Mouse (Mus musculus): Measurements from ENCODE around the gene Trim42. TPM values are rescaled to one million over a fixed set of nuclear protein-coding genes. Genes with fewer than 3 reads are reported as not detected.

Gene Trim42
- polyA plus RNA-seq (2014; fragmentation: Nextera tagmentation; extraction: Ambion mirVana) = not detected in 2 replicates

DNA sequence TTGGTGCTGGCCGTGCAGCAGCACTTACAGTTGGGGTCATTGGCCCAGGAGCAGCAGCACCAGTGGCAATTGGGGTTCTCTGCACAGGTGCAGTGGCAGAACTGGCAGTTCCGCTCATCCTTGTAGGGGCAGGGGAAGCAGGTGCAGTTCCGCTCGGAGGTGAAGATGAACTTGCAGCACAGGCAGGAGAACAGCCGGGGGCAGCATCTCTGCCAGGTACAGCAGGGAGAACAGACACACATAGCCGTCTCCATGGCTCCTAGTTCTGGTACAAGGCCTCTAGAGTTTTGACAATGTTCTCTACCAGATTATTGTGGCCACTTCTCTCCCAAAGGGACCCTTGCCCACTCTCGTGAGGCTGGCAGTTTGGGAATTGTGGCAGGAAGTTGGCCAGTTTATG lies at the start of gene Trim42:
Gene Trim42, minus strand, starts transcription at position 368 of the 400 bp plus-strand sequence.
- DNase-seq (ENCODE audit: low spot score, missing footprints) = no peak
- Histone ChIP-seq H3K4me1 (ENCODE audit: control insufficient read depth, insufficient read depth, low read length) (no peaks in the 10 kb centered on the region), H3K9ac (ENCODE audit: low read length) (no peak within 1 kb of the TSS), H3K36me3 (ENCODE audit: control insufficient read depth, insufficient read depth, low read length) (no peaks in the 10 kb centered on the region), H3K4me3 (ENCODE audit: low read depth, low read length) (no peak within 1 kb of the TSS), H3K27ac (ENCODE audit: low read depth, low read length) (no peak within 1 kb of the TSS), H3K4me2 (no peak within 1 kb of the TSS), H3K27me3 (ENCODE audit: control insufficient read depth, insufficient read depth, low read length) (no peaks in the 10 kb centered on the region), H3K9me3 (ENCODE audit: control insufficient read depth, low read length) (no peaks in the 10 kb centered on the region)
- ATAC-seq (ENCODE audit: low FRiP score) = no peak
- 87% methylated on average over 7 of the region's 7 CpGs for WGBS

DNA sequence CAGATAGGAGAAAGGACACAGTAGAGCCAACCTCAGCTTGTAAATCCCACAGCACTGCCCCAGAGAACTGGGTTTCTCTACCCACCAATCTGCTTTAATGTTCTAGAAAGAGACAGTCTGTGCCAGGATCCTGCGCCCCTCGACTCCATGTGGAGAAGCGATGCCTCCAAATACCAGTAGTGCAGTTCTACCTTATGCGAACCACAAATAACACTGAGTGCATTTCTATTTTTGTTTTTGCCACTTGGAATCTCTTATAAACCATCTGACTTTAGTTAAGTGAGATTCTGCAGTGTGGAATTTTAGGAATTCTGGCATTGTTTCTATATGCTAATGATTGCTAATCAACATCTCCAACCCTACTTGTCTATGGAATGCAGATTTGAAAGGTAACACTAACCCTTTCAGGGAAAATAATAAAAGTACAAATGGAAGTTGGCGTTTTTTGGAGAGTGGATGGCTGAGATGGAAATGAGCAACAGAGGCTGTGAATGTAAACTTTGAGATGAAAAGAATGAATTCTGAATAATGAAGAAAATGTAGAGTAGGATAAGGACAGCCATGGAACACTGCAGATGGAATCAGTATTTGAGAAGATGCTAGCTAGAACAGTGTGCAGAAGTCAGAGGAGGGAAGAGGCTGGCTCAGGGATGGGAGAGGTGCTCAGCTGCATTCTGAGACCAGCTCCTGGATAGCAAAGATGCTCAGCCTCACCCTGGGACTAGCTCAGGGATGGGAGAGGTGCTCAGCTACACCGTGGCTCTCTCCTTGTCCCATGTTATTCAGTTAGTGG lies 45.3 kb upstream of the Trim42 start:
- Histone ChIP-seq H3K4me2 (no peak overlapping the region), H3K36me3 (ENCODE audit: control insufficient read depth, insufficient read depth, low read length) (no peaks in the 10 kb centered on the region), H3K27ac (ENCODE audit: low read depth, low read length) (no peak overlapping the region), H3K27me3 (ENCODE audit: control insufficient read depth, insufficient read depth, low read length) (no peaks in the 10 kb centered on the region), H3K9me3 (ENCODE audit: control insufficient read depth, low read length) (no peaks in the 10 kb centered on the region), H3K4me3 (ENCODE audit: low read depth, low read length) (no peak overlapping the region), H3K9ac (ENCODE audit: low read length) (no peak overlapping the region), H3K4me1 (ENCODE audit: control insufficient read depth, insufficient read depth, low read length) (no peaks in the 10 kb centered on the region)
- no peak for DNase-seq (ENCODE audit: low spot score, missing footprints)
- no peak for ATAC-seq (ENCODE audit: low FRiP score)
- 81% methylated on average over 6 of the region's 6 CpGs for WGBS

DNA sequence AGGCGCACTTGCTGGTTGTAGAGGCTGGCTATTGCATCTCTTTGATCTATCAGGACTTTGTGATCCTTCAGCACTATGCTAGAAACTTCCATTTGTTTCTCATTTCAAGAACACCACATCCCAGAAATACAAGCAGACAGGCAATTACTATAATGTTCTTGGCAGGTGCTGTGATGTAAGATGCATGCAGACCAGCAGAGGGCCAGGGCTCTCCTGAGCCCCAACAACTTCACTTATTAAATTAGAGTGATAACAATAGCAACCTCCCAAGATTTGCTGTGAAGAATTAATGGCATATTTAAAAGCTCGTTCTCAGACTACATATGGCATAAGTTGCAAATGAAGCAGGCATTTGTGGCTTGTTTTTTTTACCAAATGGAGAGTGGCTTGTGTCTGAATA lies 38.4 kb upstream of the Trim42 start:
- 87% methylated on average over 2 of the region's 2 CpGs for WGBS
- DNase-seq (ENCODE audit: low spot score, missing footprints) = no peak

DNA sequence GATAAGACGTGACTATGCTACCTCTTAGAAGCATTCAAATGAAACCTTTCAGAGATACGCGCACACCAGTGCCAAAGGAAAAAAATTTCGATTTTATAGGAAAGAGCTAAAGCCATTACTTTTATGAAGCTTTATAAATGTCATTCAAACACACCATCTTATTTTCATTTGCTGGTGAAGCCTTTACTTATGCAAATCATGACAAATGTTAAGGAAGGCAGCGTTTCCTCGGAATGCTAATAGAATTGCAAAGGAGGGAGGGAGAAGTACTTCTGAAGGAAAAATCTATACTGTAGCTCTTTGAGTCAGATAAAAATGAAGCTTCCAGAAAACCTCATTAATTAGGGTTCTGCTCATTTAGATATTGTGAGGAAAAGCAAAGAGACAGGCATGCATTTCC lies 13.3 kb downstream of the Trim42 start:
- Histone ChIP-seq H3K9ac (ENCODE audit: low read length) (no peak overlapping the region), H3K27me3 (ENCODE audit: control insufficient read depth, insufficient read depth, low read length) (no peaks in the 10 kb centered on the region), H3K4me1 (ENCODE audit: control insufficient read depth, insufficient read depth, low read length) (no peaks in the 10 kb centered on the region), H3K4me3 (ENCODE audit: low read depth, low read length) (no peak overlapping the region), H3K9me3 (ENCODE audit: control insufficient read depth, low read length) (no peaks in the 10 kb centered on the region), H3K36me3 (ENCODE audit: control insufficient read depth, insufficient read depth, low read length) (no peaks in the 10 kb centered on the region), H3K27ac (ENCODE audit: low read depth, low read length) (no peak overlapping the region), H3K4me2 (no peak overlapping the region)
- WGBS = 79% methylated on average over 6 of the region's 6 CpGs
- ATAC-seq (ENCODE audit: low FRiP score) (no peak), DNase-seq (ENCODE audit: low spot score, missing footprints) (peak; percentile 60)

More for the DNA sequence above, 38.4 kb upstream of the Trim42 start:
- no peak overlapping the region for H3K9ac ChIP-seq (ENCODE audit: low read length)
- no peaks in the 10 kb centered on the region for H3K4me1 ChIP-seq (ENCODE audit: control insufficient read depth, insufficient read depth, low read length)
- ATAC-seq (ENCODE audit: low FRiP score) = no peak
- H3K9me3 ChIP-seq (ENCODE audit: control insufficient read depth, low read length) = no peaks in the 10 kb centered on the region
- no peaks in the 10 kb centered on the region for H3K36me3 ChIP-seq (ENCODE audit: control insufficient read depth, insufficient read depth, low read length)
- no peak overlapping the region for H3K4me3 ChIP-seq (ENCODE audit: low read depth, low read length)
- no peaks in the 10 kb centered on the region for H3K27me3 ChIP-seq (ENCODE audit: control insufficient read depth, insufficient read depth, low read length)
- H3K4me2 ChIP-seq = no peak overlapping the region
- H3K27ac ChIP-seq (ENCODE audit: low read depth, low read length) = no peak overlapping the region

DNA sequence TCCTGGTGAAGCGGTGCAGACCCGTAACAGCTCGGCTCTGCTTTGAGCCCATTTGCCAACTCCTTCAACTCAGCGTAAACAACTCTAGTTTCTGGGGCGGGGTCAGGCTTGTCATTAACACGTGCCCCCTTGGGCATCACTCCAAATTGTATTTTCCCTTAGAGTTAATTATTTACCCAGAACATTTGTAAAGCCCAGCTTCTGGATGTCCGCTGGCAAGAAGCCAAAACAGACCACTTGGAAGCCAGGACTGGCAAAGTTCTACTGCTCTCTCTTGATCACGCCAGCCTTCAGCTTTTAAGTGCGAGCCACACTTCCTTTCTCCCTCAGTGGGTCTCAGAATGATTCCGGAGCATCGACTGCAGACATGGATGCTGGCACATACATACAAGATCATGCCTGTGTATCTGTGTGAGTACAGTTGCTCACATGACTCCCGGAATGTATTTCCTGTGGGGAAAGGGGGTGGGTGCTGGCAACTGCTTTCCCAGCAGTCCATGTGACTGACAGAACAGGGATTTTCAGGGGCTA lies 24.9 kb downstream of the Trim42 start:
- H3K4me2 ChIP-seq = no peak overlapping the region
- WGBS = 90% methylated on average over 12 of the region's 12 CpGs
- ATAC-seq (ENCODE audit: low FRiP score) (no peak), DNase-seq (ENCODE audit: low spot score, missing footprints) (peak; percentile 47)
- H3K27ac ChIP-seq (ENCODE audit: low read depth, low read length) = no peak overlapping the region
- no peak overlapping the region for H3K9ac ChIP-seq (ENCODE audit: low read length)
- no peaks in the 10 kb centered on the region for H3K36me3 ChIP-seq (ENCODE audit: control insufficient read depth, insufficient read depth, low read length)
- H3K4me1 ChIP-seq (ENCODE audit: control insufficient read depth, insufficient read depth, low read length) = no peaks in the 10 kb centered on the region
- H3K9me3 ChIP-seq (ENCODE audit: control insufficient read depth, low read length) = no peaks in the 10 kb centered on the region
- no peaks in the 10 kb centered on the region for H3K27me3 ChIP-seq (ENCODE audit: control insufficient read depth, insufficient read depth, low read length)
- no peak overlapping the region for H3K4me3 ChIP-seq (ENCODE audit: low read depth, low read length)

DNA sequence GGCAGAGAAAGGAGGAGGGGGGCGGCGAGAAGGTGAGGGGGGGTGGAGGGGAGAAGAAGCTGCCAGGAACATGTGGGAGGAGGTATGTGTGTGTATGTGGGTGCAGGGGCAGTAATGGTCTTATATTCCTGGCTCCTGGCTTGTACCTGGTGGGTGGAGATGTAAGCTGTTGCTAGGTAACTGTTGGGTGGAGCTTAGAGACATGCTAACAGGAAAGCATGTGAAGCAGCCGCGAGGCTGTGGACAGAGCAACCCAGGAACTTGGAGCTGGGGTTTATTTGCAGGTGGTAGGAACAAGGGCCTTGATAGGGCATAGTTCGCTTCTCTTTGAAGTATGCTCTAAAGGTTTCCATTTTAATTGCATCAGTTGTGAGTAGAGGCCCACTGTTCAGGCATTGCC lies 28.0 kb downstream of the Trim42 start:
- Histone ChIP-seq H3K27me3 (ENCODE audit: control insufficient read depth, insufficient read depth, low read length) (no peaks in the 10 kb centered on the region), H3K4me3 (ENCODE audit: low read depth, low read length) (no peak overlapping the region), H3K9ac (ENCODE audit: low read length) (no peak overlapping the region), H3K36me3 (ENCODE audit: control insufficient read depth, insufficient read depth, low read length) (no peaks in the 10 kb centered on the region), H3K27ac (ENCODE audit: low read depth, low read length) (no peak overlapping the region), H3K4me2 (no peak overlapping the region), H3K9me3 (ENCODE audit: control insufficient read depth, low read length) (no peaks in the 10 kb centered on the region), H3K4me1 (ENCODE audit: control insufficient read depth, insufficient read depth, low read length) (no peaks in the 10 kb centered on the region)
- ATAC-seq (ENCODE audit: low FRiP score) (no peak), DNase-seq (ENCODE audit: low spot score, missing footprints) (peak; percentile 57)
- WGBS = 71% methylated on average over 5 of the region's 5 CpGs

DNA sequence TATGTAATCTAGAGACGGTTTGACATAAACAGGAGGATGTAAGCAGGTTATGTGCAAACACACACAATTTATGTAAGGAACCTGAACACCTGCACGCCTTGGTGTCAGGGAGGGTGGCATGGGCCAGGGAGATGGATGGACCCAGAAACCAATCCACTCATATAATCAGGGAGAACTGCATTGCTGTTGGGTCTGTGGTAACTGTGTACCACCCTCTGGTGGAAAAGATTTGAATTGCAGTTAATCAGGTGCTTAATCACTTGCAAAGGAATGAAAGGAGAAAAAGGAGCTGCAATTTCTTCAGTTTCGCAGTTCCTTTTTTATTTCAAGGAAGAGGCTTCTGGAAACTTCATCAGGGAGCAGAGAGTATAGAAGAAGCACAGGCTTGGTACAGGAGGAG lies 46.9 kb downstream of the Trim42 start:
- WGBS = 76% methylated on average over 3 of the region's 3 CpGs
- ATAC-seq (ENCODE audit: low FRiP score) = no peak
- no peak overlapping the region for H3K9ac ChIP-seq (ENCODE audit: low read length)
- H3K4me1 ChIP-seq (ENCODE audit: control insufficient read depth, insufficient read depth, low read length) = no peaks in the 10 kb centered on the region
- no peak overlapping the region for H3K27ac ChIP-seq (ENCODE audit: low read depth, low read length)
- H3K36me3 ChIP-seq (ENCODE audit: control insufficient read depth, insufficient read depth, low read length) = no peaks in the 10 kb centered on the region
- H3K27me3 ChIP-seq (ENCODE audit: control insufficient read depth, insufficient read depth, low read length) = no peaks in the 10 kb centered on the region
- H3K9me3 ChIP-seq (ENCODE audit: control insufficient read depth, low read length) = no peaks in the 10 kb centered on the region
- DNase-seq (ENCODE audit: low spot score, missing footprints) = peak; percentile 93
- H3K4me2 ChIP-seq = no peak overlapping the region
- H3K4me3 ChIP-seq (ENCODE audit: low read depth, low read length) = no peak overlapping the region

DNA sequence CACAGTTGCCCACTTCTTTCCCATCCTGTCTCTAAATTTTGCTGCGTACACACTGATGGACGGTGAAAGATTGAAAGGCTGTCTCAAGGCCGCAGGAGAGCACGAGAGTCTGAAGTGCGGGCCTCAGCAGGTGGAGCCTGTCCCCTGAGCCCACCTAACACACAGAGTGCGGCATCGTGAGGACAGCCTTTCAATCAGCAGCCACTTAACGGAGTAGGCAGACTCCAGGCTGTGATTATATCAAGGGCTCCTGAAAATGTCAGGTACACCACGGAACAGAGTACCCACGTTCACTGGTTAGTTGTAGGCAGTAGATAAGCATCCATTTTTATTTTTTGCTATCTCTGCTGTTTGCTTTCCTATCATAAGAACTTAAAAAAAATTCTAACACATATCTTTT lies 47.6 kb downstream of the Trim42 start:
- H3K4me3 ChIP-seq (ENCODE audit: low read depth, low read length) = no peak overlapping the region
- WGBS = 85% methylated on average over 10 of the region's 10 CpGs
- ATAC-seq (ENCODE audit: low FRiP score) (no peak), DNase-seq (ENCODE audit: low spot score, missing footprints) (no peak)
- H3K27ac ChIP-seq (ENCODE audit: low read depth, low read length) = no peak overlapping the region
- no peaks in the 10 kb centered on the region for H3K36me3 ChIP-seq (ENCODE audit: control insufficient read depth, insufficient read depth, low read length)
- no peak overlapping the region for H3K9ac ChIP-seq (ENCODE audit: low read length)
- H3K9me3 ChIP-seq (ENCODE audit: control insufficient read depth, low read length) = no peaks in the 10 kb centered on the region
- no peak overlapping the region for H3K4me2 ChIP-seq
- no peaks in the 10 kb centered on the region for H3K27me3 ChIP-seq (ENCODE audit: control insufficient read depth, insufficient read depth, low read length)
- no peaks in the 10 kb centered on the region for H3K4me1 ChIP-seq (ENCODE audit: control insufficient read depth, insufficient read depth, low read length)

DNA sequence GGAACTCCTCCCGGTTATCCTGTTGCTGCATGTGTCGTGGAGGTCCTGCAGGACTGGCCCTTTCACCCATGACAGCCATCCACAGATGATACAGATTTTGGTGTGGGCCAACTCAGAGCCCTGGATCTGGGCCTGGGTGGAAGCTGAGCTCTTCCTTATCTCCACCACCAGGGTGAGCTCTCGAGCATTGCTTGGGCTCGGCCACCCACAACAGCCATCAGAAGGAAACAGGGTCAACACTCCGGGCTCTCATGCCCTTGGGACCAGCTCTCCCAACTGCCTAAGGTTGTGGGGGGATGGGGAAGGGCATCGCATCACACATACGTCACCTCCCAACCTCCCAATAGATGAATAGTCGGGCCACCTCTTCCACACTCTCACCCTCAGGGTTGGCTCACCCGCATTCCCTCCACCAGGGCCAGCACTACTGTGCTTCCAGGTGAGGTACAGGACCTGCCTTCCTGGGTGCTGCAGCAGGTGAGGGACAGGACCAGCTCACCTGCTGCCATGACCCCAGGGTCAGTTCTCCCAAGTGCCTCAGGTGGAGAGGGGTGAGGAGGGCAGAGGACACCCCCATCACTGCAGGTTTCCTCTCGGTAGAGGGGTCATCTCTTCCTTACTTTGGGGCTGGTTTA lies 54.2 kb downstream of the Trim42 start:
- DNase-seq (ENCODE audit: low spot score, missing footprints) (peak; percentile 75), ATAC-seq (ENCODE audit: low FRiP score) (peak; percentile 63; the same call in 1 of the 2 replicates)
- Histone ChIP-seq H3K36me3 (ENCODE audit: control insufficient read depth, insufficient read depth, low read length) (no peaks in the 10 kb centered on the region), H3K27me3 (ENCODE audit: control insufficient read depth, insufficient read depth, low read length) (no peaks in the 10 kb centered on the region), H3K4me1 (ENCODE audit: control insufficient read depth, insufficient read depth, low read length) (no peaks in the 10 kb centered on the region), H3K9me3 (ENCODE audit: control insufficient read depth, low read length) (no peaks in the 10 kb centered on the region), H3K27ac (ENCODE audit: low read depth, low read length) (no peak overlapping the region), H3K4me3 (ENCODE audit: low read depth, low read length) (no peak overlapping the region), H3K4me2 (no peak overlapping the region), H3K9ac (ENCODE audit: low read length) (no peak overlapping the region)
- WGBS = 72% methylated on average over 10 of the region's 10 CpGs

Data from midbrain, embryonic 11.5 days (tissue).